Mouse (Mus musculus): ENCODE data around the gene Zfyve1. TPM values are rescaled to one million over a fixed set of nuclear protein-coding genes. Genes with fewer than 3 reads are reported as not detected.

The Zfyve1 gene
- polyA plus RNA-seq, 1 experiment from 2014 or later, result 16.6 TPM

DNA sequence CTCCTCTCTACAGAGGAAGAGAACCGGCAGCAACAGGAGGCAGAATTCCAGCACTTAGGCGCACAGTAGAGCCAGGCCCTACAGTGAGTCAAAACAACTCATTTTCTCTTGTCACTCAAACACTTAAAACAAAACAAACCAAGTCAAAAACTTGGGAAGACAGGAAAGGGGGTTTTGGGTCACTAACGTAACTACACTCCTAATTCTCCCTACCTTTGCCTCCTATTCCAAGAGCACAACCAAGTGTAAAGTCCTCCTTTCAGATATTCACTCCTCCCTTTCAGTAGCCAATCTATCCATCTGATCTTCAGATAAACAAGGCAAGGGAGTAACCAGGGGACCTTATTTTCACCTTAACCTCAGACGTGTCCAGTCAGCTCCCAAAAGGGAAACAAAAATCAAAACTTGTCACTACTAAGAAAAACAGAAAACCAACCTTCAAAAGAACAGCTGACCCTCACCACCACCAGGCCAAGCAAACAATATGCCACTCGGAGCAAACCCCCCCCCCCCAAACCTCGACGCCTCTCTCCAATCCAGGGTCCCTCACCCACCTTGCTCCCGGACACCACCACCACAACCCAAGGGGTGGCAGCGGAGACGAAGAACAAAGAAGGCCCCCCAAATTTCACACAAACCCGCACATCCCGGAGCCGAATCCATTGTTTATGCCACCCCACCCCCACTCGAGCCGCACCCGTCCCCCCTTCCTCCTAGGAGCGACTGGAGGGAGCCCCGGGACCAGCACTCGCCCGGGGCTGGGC, 649 bp downstream of the Zfyve1 start:
- peak overlapping the region; percentile 96 for H3K9ac ChIP-seq (ENCODE audit: low read length)
- ATAC-seq (ENCODE audit: insufficient number of reproducible peaks, insufficient read depth, low FRiP score, low read depth), result no peak; the same call in 1 of the 2 replicates
- 6% methylated on average over 19 of the region's 20 CpGs for WGBS

DNA sequence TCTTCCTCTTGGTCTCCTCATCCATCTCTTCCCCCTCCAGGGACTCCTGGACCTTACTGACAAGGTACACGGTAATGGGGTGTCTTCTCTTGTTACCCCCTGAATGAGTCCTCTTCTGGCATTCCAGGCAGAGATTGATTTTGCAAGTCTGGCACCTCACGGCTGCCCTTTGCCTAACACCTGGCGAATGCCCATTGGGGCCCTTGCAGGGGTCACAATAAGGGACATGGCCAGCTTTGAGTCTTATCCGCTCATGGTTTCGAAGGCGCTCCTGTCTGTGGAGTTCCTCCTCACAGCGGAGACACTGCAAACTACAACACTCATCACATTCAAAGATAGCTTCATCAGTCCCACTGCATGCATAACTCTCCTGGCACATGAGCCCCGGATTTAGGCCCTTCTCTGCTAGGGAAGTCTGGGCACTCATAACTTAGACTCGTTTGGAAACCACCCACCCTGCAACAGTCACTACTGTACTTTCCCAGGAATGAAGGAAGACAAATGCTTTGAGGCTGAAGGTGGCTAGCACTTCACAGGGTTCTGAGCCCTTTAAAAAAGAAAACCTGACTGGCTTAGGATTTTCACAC, 2.5 kb downstream of the Zfyve1 start:
- Histone ChIP-seq H3K4me2 (ENCODE audit: low read length) (no peak overlapping the region), H3K27ac (replicated peaks in 1 of 2; ENCODE audit: control insufficient read depth in 1 of 2, insufficient read depth in 1 of 2, low read depth in 2 of 2, low read length in 2 of 2) (no peak overlapping the region), H3K4me3 (ENCODE audit: control insufficient read depth in 1 of 2, insufficient read depth in 1 of 2, low read depth in 1 of 2, low read length in 2 of 2) (no peak overlapping the region), H3K4me1 (ENCODE audit: control insufficient read depth in 2 of 2, insufficient read depth in 2 of 2, low read length in 2 of 2) (peaks cover 0 to 17% of the 10 kb centered on the region in 2 experiments; a peak in 2 of 4 replicates), H3K36me3 (ENCODE audit: control insufficient read depth, insufficient read depth, low read length) (peaks cover 47% of the 10 kb centered on the region), H3K9me3 (ENCODE audit: control insufficient read depth, low read length) (no peaks in the 10 kb centered on the region), H3K9ac (ENCODE audit: low read length) (no peak overlapping the region), H3K27me3 (ENCODE audit: control insufficient read depth, insufficient read depth, low read length) (no peaks in the 10 kb centered on the region)
- ATAC-seq (ENCODE audit: insufficient number of reproducible peaks, insufficient read depth, low FRiP score, low read depth), result no peak
- WGBS, result 77% methylated on average over 9 of the region's 9 CpGs

More for the DNA sequence above, 649 bp downstream of the Zfyve1 start:
- Histone ChIP-seq H3K27ac (replicated peaks in 1 of 2; ENCODE audit: control insufficient read depth in 1 of 2, insufficient read depth in 1 of 2, low read depth in 2 of 2, low read length in 2 of 2) (peak overlapping the region; percentile 75 to 86), H3K4me3 (ENCODE audit: control insufficient read depth in 1 of 2, insufficient read depth in 1 of 2, low read depth in 1 of 2, low read length in 2 of 2) (peak overlapping the region; percentile 96 to 98), H3K36me3 (ENCODE audit: control insufficient read depth, insufficient read depth, low read length) (peaks cover 31% of the 10 kb centered on the region), H3K27me3 (ENCODE audit: control insufficient read depth, insufficient read depth, low read length) (no peaks in the 10 kb centered on the region), H3K4me2 (ENCODE audit: low read length) (peak overlapping the region; percentile 90), H3K4me1 (ENCODE audit: control insufficient read depth in 2 of 2, insufficient read depth in 2 of 2, low read length in 2 of 2) (peaks cover 0 to 17% of the 10 kb centered on the region in 2 experiments; a peak in 2 of 4 replicates), H3K9me3 (ENCODE audit: control insufficient read depth, low read length) (no peaks in the 10 kb centered on the region)

- 82% methylated on average over 8 of the region's 8 CpGs for WGBS
- Histone ChIP-seq H3K36me3 (ENCODE audit: control insufficient read depth, insufficient read depth, low read length) (peaks cover 72% of the 10 kb centered on the region), H3K27ac (replicated peaks in 1 of 2; ENCODE audit: control insufficient read depth in 1 of 2, insufficient read depth in 1 of 2, low read depth in 2 of 2, low read length in 2 of 2) (no peak overlapping the region), H3K27me3 (ENCODE audit: control insufficient read depth, insufficient read depth, low read length) (no peaks in the 10 kb centered on the region), H3K4me1 (ENCODE audit: control insufficient read depth in 2 of 2, insufficient read depth in 2 of 2, low read length in 2 of 2) (peaks cover 0 to 17% of the 10 kb centered on the region in 2 experiments; a peak in 2 of 4 replicates), H3K4me3 (ENCODE audit: control insufficient read depth in 1 of 2, insufficient read depth in 1 of 2, low read depth in 1 of 2, low read length in 2 of 2) (no peak overlapping the region), H3K9ac (ENCODE audit: low read length) (no peak overlapping the region), H3K9me3 (ENCODE audit: control insufficient read depth, low read length) (no peaks in the 10 kb centered on the region), H3K4me2 (ENCODE audit: low read length) (no peak overlapping the region)
- no peak for ATAC-seq (ENCODE audit: insufficient number of reproducible peaks, insufficient read depth, low FRiP score, low read depth)
These were observed 5.1 kb downstream of the Zfyve1 start for GRCm38 (mm10) chr12:83591754-83592501.

DNA sequence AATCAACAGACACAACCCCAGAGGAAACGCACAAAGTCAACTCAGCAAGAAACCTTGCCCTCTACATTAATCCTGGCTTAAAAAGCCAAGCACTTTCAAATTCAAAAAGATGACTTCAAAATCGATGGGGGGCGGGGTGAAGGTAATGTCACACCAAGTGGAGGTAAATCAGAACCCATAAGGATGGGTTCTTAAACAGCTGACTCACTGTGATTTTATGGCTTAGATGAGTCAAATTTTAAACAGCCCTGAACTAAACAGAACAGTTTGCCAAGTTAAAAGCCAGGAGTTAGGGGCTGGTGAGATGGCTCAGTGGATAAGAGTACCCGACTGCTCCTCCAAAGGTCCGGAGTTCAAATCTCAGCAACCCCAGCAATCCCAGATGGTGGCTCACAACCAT, 10.4 kb downstream of the Zfyve1 start:
- no peaks in the 10 kb centered on the region for H3K9me3 ChIP-seq (ENCODE audit: control insufficient read depth, low read length)
- no peaks in the 10 kb centered on the region for H3K4me1 ChIP-seq (ENCODE audit: control insufficient read depth in 2 of 2, insufficient read depth in 2 of 2, low read length in 2 of 2)
- whole genome bisulfite sequencing, result 90% methylated on average over 5 of the region's 5 CpGs
- no peaks in the 10 kb centered on the region for H3K27me3 ChIP-seq (ENCODE audit: control insufficient read depth, insufficient read depth, low read length)
- H3K27ac ChIP-seq (replicated peaks in 1 of 2; ENCODE audit: control insufficient read depth in 1 of 2, insufficient read depth in 1 of 2, low read depth in 2 of 2, low read length in 2 of 2), result no peak overlapping the region
- no peak overlapping the region for H3K4me3 ChIP-seq (ENCODE audit: control insufficient read depth in 1 of 2, insufficient read depth in 1 of 2, low read depth in 1 of 2, low read length in 2 of 2)
- H3K9ac ChIP-seq (ENCODE audit: low read length), result no peak overlapping the region
- no peak overlapping the region for H3K4me2 ChIP-seq (ENCODE audit: low read length)
- no peak for ATAC-seq (ENCODE audit: insufficient number of reproducible peaks, insufficient read depth, low FRiP score, low read depth)
- H3K36me3 ChIP-seq (ENCODE audit: control insufficient read depth, insufficient read depth, low read length), result peaks cover 67% of the 10 kb centered on the region

DNA sequence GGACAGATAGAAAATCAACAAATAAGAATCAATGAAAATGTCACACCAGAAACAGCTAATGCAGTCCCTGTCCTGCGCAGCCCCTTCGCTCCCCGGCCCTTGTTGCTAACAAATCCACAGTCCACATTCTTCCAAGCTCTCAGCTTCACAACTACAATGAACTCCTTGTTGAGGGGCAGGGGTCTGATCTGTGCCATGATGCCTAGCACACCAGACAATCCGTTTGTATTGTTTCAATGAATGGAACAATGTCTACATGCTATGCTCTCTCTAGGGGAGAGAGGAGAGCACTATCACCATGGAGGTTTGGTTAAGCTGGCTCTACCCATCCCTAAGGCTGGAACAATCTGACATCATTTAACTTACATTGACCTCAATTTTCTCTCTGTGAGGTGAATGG, 14.3 kb downstream of the Zfyve1 start:
- peaks cover 36% of the 10 kb centered on the region for H3K36me3 ChIP-seq (ENCODE audit: control insufficient read depth, insufficient read depth, low read length)
- H3K4me3 ChIP-seq (ENCODE audit: control insufficient read depth in 1 of 2, insufficient read depth in 1 of 2, low read depth in 1 of 2, low read length in 2 of 2), result no peak overlapping the region
- H3K27me3 ChIP-seq (ENCODE audit: control insufficient read depth, insufficient read depth, low read length), result no peaks in the 10 kb centered on the region
- 93% methylated on average over 4 of the region's 4 CpGs for WGBS
- H3K9ac ChIP-seq (ENCODE audit: low read length), result no peak overlapping the region
- no peak overlapping the region for H3K4me2 ChIP-seq (ENCODE audit: low read length)
- H3K27ac ChIP-seq (replicated peaks in 1 of 2; ENCODE audit: control insufficient read depth in 1 of 2, insufficient read depth in 1 of 2, low read depth in 2 of 2, low read length in 2 of 2), result no peak overlapping the region
- peaks cover 12 to 27% of the 10 kb centered on the region in 2 experiments for H3K4me1 ChIP-seq (ENCODE audit: control insufficient read depth in 2 of 2, insufficient read depth in 2 of 2, low read length in 2 of 2)
- no peaks in the 10 kb centered on the region for H3K9me3 ChIP-seq (ENCODE audit: control insufficient read depth, low read length)
- no peak for ATAC-seq (ENCODE audit: insufficient number of reproducible peaks, insufficient read depth, low FRiP score, low read depth)

DNA sequence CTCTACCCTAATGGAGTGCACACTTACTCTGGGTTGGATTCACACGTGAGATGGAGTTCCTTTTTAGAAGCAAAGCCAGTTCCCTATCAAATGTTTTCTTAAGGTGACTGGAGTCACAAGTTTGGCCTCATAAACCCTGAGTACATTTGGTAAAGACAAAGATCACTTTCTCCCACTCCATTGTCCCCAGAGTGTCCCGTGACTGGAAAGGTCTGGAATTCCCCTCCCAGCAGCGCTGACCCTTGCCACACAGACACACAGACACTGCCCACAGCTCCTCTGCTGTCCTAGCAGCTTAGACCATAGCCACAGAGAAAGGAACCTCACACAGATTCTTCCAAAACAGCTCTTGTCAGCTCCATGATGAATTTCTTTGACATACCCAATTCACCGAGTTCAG, 14.9 kb downstream of the Zfyve1 start:
- no peak overlapping the region for H3K27ac ChIP-seq (replicated peaks in 1 of 2; ENCODE audit: control insufficient read depth in 1 of 2, insufficient read depth in 1 of 2, low read depth in 2 of 2, low read length in 2 of 2)
- peaks cover 33% of the 10 kb centered on the region for H3K36me3 ChIP-seq (ENCODE audit: control insufficient read depth, insufficient read depth, low read length)
- H3K4me3 ChIP-seq (ENCODE audit: control insufficient read depth in 1 of 2, insufficient read depth in 1 of 2, low read depth in 1 of 2, low read length in 2 of 2), result no peak overlapping the region
- ATAC-seq (ENCODE audit: insufficient number of reproducible peaks, insufficient read depth, low FRiP score, low read depth), result no peak
- no peak overlapping the region for H3K4me2 ChIP-seq (ENCODE audit: low read length)
- H3K9me3 ChIP-seq (ENCODE audit: control insufficient read depth, low read length), result no peaks in the 10 kb centered on the region
- peaks cover 12 to 27% of the 10 kb centered on the region in 2 experiments for H3K4me1 ChIP-seq (ENCODE audit: control insufficient read depth in 2 of 2, insufficient read depth in 2 of 2, low read length in 2 of 2)
- H3K27me3 ChIP-seq (ENCODE audit: control insufficient read depth, insufficient read depth, low read length), result no peaks in the 10 kb centered on the region
- WGBS, result 77% methylated on average over 4 of the region's 4 CpGs
- no peak overlapping the region for H3K9ac ChIP-seq (ENCODE audit: low read length)

GRCm38 (mm10) chr12:83580283-83580682, 16.7 kb downstream of the Zfyve1 start:
- 85% methylated on average over 3 of the region's 3 CpGs for WGBS
- H3K36me3 ChIP-seq (ENCODE audit: control insufficient read depth, insufficient read depth, low read length), result peaks cover 34% of the 10 kb centered on the region
- ATAC-seq (ENCODE audit: insufficient number of reproducible peaks, insufficient read depth, low FRiP score, low read depth), result no peak

More at GRCm38 (mm10) chr12:83580283-83580682, 16.7 kb downstream of the Zfyve1 start:
- H3K27ac ChIP-seq (replicated peaks in 1 of 2; ENCODE audit: control insufficient read depth in 1 of 2, insufficient read depth in 1 of 2, low read depth in 2 of 2, low read length in 2 of 2), result no peak overlapping the region
- no peak overlapping the region for H3K4me2 ChIP-seq (ENCODE audit: low read length)
- H3K4me3 ChIP-seq (ENCODE audit: control insufficient read depth in 1 of 2, insufficient read depth in 1 of 2, low read depth in 1 of 2, low read length in 2 of 2), result no peak overlapping the region
- no peaks in the 10 kb centered on the region for H3K27me3 ChIP-seq (ENCODE audit: control insufficient read depth, insufficient read depth, low read length)
- peaks cover 12 to 27% of the 10 kb centered on the region in 2 experiments for H3K4me1 ChIP-seq (ENCODE audit: control insufficient read depth in 2 of 2, insufficient read depth in 2 of 2, low read length in 2 of 2)
- H3K9ac ChIP-seq (ENCODE audit: low read length), result no peak overlapping the region
- no peaks in the 10 kb centered on the region for H3K9me3 ChIP-seq (ENCODE audit: control insufficient read depth, low read length)
